Mouse (Mus musculus) spleen, postnatal 10 days (tissue): ENCODE results near the gene Clip4.
"Not testable (repeated sequence)": the region's sequence is repeated elsewhere in the genome, so short reads cannot be mapped to it uniquely, and the experiment has no call there.

Experiments
- DNase-seq, 2 experiments: peaks; one replicate each; pipeline ENCODE4 v3.0.0; 2021 to 2022; ENCODE audit warnings: low spot score in 2 of 2

The Clip4 gene

DNA sequence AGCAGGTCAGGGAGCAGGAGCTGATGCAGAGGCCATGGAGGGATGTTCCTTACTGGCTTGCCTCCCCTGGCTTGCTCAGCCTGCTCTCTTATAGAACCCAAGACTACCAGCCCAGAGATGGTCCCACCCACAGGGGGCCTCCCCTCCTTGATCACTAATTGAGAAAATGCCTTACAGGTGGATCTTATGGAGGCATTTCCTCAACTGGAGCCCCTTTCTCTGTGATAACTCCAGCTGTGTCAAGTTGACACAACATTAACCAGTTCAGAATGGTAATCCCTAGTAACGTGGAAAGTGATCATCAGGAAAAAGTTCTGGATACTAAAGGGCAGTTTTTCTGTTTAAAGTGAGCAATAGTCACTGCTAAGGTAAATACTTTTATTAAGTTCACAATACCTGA, at the start of gene Clip4:
Gene Clip4 (plus strand): TSS at position 301 of the 400 bp plus-strand sequence.
- DNase-seq: not testable (repeated sequence)

DNA sequence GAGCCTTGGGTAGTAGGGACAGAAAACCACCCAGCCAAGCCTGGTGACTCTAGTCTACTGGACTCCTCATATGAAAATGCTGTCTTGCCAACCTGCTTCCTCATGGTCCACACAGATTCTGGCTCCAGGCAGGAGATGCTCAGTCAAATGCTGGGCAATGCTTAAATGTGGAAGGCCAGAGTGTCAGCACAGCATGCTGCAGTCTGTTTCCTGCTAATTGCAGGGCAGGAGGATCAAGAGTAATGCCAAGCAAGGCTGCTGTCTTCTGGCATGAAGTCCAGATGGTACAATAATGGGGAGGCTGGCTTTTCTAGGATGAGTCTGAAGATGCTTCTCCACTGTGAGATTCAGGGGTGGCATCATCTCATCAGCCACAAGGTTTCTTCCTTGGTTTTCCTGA, 47.8 kb upstream of the Clip4 start:
- no peak for DNase-seq

DNA sequence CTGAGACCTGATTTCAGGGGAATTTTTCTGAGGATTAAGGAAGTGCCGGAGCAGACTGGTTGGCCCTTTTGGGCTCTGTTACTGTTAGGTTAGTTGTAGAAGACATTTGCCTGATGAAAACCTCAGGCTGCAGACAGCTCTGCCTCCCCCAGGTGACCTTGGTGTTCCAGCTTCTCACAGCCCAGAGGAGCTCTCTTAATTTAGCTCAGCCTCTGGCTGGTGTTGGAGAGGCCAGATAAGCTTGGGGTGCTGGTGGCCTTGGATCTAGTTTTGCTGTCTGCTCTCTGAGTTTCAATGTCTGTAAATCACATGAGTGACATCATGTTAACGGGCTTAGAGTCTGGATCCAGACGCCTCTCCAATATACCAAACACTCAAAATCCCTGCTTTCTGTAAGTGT, 47.3 kb upstream of the Clip4 start:
- no peak for DNase-seq

DNA sequence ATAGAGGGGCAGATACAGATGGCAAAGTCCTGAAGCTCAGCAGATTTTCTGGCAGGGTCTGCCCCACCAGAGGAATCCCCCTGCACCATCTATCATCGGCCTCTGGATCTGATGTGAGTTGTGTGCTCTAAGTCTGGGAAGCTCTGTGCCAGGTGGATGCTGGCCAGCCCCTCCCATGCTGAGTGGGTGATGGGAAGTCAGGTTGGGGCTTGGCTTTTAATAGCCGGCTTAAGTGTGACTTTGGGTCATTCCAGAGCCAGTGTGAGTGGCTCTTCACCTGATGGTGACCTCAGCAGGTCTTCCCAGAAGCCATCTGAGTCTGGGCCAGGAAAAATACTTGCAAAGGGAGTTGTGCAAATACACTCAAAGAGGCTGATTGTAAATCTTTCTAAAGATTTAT, 37.6 kb upstream of the Clip4 start:
- DNase-seq: no peak

DNA sequence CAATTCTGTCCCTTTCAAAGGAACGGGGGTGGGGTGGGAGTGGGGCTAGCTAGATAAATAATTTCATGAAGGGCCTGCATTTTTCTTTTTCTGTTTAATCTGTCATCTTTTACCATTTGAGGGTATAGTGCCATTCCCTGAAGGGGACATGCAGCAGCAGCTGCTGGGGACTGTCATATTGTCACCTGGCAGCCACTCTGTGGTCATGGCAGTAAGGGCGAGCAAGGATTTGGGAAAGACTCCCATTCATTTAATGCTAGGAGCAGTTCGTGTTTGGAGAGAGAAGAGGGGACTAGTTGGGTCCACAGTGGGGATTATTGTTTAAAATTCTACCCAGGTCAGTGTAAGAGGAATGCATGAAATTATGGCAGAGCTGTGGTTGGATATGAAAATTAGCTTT, 31.8 kb upstream of the Clip4 start:
- no peak for DNase-seq

DNA sequence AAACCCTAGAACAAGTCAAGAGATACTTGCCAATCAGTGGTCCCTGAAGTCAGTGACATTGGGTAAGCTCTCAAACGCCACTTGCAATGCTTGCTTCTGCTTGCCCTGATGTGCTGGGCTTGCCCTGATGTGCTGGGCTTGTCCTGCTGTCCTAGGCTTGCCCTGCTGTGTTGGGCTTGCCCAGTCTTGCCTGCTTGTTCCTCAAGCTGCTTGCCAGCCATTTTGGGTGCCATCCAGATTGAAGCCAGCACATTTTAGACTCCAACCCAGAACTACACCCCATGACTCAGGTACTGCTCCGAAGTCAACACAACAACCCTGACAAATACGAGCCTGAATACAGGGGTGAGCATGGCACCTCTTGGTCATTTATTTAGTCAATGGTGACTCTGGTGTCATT, 26.1 kb upstream of the Clip4 start:
- DNase-seq: no peak

DNA sequence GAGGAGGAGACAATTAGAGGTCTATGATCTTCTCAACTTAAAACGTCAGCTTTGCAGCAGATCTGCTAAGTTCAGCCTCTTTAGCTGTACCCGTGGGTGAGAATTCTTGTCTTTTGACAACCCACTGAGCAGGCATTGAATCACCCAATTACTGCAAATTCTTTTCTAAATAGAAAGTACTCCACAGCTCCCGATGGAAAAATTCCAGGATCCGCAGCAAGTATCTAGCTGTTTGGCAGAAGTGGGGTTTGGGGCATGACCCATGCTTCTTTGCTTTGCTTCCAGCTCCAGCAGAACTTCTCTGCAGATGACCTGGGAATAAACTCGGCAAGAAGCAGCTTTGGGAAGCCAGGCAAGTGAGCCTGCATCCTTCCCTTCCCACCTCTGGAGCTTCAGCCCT, 25.3 kb upstream of the Clip4 start:
- no peak for DNase-seq

DNA sequence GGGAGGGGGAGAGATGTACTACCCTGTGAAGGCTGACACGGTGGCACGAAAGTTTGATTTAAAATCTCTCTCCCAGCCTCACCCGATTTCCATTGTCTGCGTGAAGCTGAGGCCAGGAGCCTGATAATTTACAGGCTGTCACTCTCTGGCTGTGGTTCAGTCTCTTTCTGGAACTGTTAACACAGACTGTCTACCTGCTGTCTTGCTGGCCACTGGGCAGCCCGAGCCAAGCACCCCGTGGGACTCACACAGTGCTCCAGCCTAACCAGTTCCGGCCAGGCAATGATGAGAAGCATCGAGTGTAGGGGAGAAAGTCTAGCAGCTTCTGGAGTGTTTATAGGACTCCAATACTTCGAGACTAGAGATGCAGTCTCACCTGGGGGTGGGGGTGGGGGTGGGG, 22.2 kb upstream of the Clip4 start:
- DNase-seq: no peak

DNA sequence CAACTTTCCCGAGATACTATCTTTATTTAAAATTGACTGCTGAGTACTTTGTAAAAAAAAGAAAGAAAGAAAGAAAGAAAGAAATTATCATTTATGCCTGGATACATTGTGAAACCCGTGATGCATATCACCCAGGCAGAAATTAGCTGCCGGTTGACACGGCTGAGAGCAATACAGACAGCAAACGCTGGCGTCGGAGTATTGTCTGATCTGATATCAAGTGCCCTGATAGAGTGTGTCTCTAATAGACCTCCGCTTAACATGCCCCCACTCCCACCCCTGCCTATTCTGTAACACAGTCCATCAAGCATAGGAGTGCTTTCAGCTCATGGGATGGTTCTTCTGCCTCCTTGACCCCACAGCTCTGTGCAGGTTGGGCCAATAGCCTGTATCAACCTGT, 20.7 kb upstream of the Clip4 start:
- DNase-seq: no peak

DNA sequence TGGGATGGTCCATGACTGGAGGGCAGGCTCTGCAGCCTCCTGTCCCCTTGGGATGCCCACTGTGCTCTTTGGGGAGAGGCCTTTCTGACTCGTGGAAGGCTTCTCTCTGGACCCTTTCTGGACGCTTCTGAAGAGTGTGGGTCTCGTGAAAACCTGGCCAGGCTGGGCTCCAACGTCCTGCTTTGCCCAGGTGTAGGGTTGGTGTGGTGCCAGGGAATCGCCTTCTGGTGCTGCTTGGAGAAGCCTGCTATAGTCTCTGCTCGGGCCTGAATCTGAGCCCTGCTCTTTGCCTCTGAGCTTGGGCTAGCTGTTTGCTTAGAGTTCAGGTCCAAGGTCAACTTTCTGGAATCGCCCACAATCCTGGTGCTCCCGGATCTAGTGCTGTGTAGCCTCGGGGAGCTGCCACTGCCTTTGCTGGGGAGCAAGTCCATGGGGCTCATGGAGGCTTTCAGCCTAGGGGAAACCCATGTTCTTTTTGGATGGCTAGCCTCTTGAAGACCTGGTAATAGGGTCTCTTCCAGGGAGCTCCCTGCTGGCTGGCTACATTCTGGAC, 18.6 kb upstream of the Clip4 start:
- no peak for DNase-seq

DNA sequence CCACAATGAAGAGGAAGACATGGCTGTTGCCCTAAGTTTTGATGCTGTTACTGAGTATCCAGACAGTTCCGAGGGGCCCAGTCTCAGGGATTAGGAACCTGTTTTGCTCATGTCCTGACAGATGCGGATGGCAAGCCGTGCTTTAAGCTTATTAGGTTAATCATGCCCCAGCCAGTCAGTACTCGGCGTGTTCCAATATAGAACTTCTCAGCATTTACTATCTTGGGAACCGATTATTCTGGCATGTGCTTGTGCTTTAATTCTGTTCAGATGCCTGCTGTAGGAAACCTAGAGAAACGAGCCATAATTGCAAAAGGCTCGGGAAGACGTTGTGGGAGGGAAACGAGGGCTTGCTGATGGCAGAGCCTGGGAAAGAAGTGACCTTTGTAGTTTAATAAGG, 15.4 kb upstream of the Clip4 start, which contains the start of gene Pcare:
Gene Pcare (minus strand): TSS at position 64 of the 400 bp plus-strand sequence.
- DNase-seq: no peak

DNA sequence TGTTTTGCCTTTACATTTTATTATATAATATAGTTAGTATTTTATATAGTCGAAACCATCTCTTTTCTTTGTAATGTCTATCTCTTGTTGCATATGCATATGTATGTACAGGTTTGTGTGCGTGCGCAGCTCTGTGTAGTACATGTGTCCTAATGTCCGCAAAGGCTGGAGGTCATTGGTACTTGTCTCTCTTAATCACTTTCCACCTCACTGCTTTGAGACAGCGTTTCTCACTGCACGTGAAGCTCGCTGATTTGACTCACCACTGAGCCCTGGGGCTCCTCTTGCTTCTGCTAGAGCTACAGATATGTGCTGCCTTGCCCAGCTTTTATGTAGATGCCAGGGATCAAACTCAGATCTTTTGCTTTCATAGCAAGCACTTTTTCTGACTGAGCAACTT, 7.7 kb upstream of the Clip4 start:
- DNase-seq: no peak

DNA sequence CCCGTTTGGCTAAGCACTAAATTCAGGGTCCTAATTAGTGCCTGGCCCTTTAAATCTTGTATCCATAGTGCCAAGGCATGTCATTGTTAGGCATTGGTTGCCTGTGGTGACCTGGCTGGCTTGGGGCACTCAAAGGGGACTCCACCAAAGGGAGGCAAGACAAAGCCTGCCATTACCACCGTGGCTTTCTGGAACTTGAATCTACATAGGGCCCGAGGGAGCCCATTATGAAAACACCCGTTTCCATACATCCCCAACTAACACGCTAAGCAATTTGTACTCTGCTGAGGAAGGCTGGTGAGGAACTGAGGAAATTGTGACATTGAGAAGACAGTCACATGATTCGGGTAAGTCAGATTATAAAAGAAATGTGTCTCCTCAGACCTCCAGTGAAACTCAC, 1.3 kb downstream of the Clip4 start:
- no peak for DNase-seq

DNA sequence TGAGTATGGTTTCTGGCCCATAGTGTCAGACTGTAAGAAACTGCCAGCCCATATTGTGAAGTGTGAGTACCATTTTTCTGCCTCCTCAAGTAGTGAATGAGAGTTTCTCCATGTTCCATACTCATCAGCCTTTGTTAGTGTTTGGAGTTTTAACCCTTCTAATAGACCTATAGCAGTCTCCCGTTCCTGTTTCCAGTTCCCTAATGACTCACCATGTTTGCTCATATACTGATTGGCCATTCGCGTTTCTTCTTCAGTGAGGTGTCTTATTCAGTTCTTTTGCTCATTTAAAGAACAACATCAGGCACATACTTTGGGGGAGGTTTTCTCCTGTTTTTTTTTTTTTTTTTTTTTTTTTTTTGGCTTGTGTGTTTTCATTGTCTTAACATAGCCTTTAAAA, 2.4 kb downstream of the Clip4 start:
- DNase-seq: no peak

DNA sequence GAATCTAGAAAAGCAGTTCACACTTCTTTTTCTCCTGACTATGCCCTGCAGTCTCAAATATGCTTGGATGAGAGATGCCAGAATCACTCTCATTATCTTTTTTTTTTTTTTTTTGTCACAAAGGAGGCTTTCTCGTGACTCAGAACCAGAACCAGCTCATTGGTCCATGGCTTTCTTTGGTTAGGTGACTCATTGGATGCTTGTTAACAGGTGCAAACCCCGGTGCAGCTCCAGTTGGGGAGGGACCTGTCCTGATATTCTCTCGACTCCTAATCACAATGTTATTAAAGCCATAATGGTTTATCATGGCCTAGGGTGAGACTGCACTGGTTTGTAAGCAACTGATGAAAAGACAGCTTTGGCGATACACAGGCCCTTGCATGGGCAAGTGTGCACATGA, 5.9 kb downstream of the Clip4 start:
- no peak for DNase-seq

DNA sequence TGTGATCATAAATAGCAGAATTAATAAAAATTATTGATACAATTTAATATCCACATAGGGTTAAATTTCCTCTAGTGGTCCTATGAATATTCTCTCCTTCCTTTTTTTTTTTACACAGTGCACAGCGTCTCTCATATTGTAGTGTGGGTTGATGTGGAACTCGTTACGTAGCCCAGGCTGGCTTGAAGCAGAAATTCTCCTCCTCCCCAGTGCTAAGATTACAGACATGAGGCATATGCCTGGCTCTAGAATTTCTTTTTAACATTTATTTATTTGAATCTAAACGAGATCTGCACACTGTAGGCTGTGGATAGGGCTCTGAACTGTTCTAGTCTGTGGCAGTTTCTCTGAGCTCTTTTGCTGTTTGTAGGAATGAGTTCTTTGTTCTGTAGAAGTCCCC, 7.0 kb downstream of the Clip4 start:
- DNase-seq: no peak

DNA sequence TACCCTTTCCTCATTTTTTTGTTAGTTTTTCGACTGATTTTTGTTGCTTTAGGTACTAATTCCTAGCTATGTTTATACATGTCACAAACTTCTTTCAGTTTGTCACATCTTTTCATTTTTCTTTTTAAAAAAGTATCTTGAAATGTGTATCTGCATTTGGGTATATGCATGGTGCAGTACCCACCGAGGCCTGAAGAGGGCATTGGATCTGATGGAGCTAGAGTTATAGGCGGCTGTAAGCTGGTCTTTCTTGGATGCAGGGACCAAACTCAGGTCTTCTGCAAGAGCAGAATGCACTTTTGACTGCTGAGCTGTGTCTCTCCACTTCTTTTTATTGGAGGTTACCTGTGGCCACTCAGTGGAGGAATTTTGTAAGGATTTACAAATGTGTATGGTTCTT, 10.4 kb downstream of the Clip4 start:
- no peak for DNase-seq

DNA sequence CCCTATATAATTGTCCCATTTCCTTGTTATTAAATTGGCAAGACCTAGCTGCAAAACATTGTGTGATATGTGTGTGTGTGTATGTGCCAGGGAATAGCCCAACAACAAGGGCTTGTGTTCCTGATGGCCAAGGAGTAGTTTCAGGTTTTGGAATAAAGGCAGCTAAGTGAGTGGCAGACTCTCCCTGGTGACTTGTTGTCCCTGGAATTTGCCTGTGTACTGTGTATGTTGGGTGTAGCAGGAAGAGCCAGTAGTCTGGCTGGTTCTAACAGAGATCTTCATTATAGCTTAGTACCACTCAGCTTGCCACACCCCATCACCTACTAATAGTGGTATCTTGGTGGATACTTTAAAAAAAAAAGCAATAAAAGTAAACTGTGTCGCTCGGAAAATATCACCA, 12.2 kb downstream of the Clip4 start:
- no peak for DNase-seq

DNA sequence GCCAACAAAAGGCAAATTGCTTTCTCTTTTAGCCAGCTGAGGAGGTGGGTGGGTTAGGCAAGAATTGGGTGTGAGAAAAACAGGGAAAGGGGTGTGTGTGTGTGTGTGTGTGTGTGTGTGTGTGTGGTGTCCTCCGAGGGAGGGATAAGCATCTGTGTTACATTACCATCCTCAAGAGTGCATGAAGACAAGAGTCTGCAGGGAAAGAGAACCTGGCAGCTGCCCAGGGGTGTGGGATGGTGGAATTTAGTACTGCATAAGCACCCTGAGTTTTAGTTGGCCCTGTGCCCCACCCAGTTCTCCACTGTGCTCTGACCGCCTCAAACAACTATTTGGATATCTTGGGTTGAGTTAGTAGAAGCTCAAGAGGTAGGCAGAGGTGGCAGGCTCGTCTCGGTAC, 12.7 kb downstream of the Clip4 start:
- no peak for DNase-seq

DNA sequence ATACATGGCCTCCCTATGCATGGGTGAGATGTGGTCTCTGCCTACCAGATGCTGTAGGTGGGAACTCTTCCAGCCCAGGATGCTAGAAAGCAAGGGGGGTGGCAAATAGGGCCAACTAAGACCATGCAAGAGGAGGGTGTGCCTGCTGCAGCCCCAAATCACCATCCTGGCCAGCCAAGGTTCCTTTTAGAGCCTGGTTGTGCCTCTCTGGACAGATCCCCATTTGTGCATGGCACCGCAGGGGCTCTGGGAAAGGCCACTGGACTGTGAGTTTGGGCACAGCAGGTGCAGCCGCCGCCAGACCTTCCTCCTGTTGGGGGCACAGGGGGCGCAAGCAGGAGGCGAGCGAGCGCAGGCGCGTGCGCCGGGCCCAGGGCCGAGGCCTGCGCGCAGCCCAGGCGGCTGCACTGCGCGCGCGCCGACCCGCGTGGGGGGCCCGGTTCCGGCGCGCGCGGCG, 14.0 kb downstream of the Clip4 start:
- no peak for DNase-seq

DNA sequence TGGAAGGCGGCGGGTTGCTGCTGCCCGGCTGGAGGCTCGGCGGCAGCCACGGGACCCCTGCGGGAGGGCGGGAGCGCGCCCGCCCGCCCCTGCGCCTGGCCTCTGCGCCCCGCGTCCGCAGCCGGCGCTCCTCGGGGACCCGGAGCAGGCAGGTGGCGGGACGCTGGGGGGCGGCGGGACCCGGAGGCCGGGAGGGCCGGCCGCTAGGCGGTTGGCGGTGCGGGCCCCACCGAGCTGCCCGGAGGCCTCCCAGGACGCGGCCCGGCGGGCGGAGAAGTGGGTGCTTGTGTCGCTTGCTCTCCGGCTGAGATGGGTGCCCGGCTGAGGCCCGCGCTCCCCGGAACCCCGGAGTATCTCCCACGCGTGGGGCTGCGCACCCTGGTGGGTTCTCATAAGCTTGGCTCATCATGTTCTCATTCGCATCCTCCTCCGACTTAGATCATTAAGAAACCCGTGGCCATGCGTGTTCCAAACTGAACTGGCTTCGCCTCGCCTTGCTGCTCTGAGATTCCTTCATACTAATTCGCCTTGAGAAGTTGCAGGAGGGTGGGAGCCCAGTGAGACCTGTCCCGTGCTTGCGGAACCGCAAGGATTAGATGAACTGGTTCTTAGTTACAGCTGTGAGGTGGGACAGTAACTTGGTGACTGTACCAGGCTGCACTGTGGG, 14.6 kb downstream of the Clip4 start:
- DNase-seq: no peak

DNA sequence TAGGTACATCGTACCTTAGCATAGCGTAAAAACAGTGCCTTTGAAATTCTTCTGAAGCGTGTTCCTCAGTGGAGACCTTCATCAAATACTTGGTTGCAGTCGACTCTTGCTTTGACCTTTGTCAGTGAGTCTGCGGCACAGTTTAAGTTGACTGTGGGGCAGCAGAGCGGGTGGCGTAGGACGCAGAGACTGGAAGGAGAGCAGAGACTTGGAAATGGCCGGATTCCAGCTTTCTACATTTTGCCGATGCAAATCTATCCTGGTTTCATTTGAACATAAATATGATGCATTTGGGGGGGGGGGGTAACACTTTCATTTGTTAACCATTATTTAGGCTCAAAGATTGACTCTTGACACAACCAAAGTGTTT, 15.1 kb downstream of the Clip4 start:
- no peak for DNase-seq

DNA sequence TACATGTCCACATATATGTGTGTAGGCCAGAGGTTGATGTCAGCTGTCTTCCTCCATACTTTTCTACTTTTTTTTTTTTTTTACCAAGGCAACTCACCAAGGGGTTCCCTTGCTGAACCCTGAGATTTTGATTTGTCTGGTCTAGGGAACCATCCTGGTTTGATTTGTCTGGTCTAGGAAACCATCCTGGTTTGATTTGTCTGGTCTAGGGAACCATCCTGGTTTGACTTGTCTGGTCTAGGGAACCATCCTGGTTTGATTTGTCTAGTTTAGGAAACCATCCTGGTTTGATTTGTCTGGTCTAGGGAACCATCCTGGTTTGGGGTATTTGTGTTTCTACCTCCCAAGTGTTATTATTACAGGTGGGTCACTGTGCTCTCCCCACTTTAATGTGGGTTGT, 18.2 kb downstream of the Clip4 start:
- no peak for DNase-seq

DNA sequence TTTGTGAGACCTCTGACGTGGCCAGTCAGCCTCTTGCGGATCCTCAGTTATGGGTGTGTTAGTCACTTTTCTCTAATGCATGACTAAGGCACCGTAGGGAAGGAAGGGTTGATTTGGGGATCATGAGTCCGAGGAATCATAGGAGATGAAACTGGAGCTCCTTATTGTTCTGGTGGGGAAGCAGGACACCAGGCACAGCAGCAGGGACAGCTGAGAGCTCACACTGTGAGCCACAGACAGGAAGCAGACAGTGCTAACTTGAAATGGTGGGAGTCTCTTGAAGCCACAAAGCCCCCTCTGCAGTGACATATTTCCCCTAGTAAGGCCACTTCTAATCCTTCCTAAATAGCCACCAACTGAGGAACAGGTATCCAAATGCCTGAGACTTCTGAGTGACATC, 22.8 kb downstream of the Clip4 start:
- no peak for DNase-seq
